Comparison of ENCODE assay signal across 24 mouse cellular contexts in genomic region chr13:19734597-19734996, GRCm38 (mm10). TPM values are rescaled to one million over a fixed set of nuclear protein-coding genes. Genes with fewer than 3 reads are reported as not detected.
"Had no signal": no experiment of that assay in that cellular context is flagged by ENCODE, and none has a peak within 500 bp of the region (broad histone marks: within the 10 kb centered on the region; RNA-seq: fewer than 3 reads in every experiment).

No protein-coding gene starts in this region.

- DNase-seq: liver, postnatal 0 days; lung, adult 2 months; lung, postnatal 14 days; lung, postnatal 36 days; right cerebral cortex, postnatal 25 days; thymus, adult 2 months; thymus, postnatal 36 days had no signal

- H3K9ac ChIP-seq: liver, embryonic 15.5 days; liver, postnatal 0 days; lung, embryonic 15.5 days; midbrain, embryonic 13.5 days; midbrain, embryonic 15.5 days; neural tube, embryonic 12.5 days; stomach, embryonic 15.5 days had no signal

- H3K27me3 ChIP-seq: liver, embryonic 15.5 days; lung, embryonic 15.5 days; megakaryocyte, embryonic 14.5 days; midbrain, embryonic 13.5 days; midbrain, embryonic 15.5 days; neural tube, embryonic 12.5 days; stomach, embryonic 15.5 days had no signal

- H3K4me3 ChIP-seq: liver, embryonic 15.5 days; lung, embryonic 15.5 days; midbrain, embryonic 13.5 days; midbrain, embryonic 15.5 days; neural tube, embryonic 12.5 days; stomach, embryonic 15.5 days had no signal

- H3K27ac ChIP-seq: liver, embryonic 15.5 days; lung, embryonic 15.5 days; macrophage; midbrain, embryonic 13.5 days; midbrain, embryonic 15.5 days; neural tube, embryonic 12.5 days; stomach, embryonic 15.5 days; stomach, postnatal 0 days had no signal

- H3K9me3 ChIP-seq: liver, embryonic 15.5 days; lung, embryonic 15.5 days; megakaryocyte, embryonic 14.5 days; midbrain, embryonic 13.5 days; midbrain, embryonic 15.5 days; neural tube, embryonic 12.5 days; stomach, embryonic 15.5 days had no signal

- ATAC-seq: liver, postnatal 0 days; lung, postnatal 0 days; midbrain, embryonic 13.5 days; midbrain, embryonic 15.5 days had no signal

- H3K4me2 ChIP-seq: liver, embryonic 15.5 days; lung, embryonic 15.5 days; midbrain, embryonic 11.5 days; midbrain, embryonic 13.5 days; midbrain, embryonic 15.5 days; neural tube, embryonic 12.5 days; stomach, embryonic 15.5 days had no signal

- H3K4me1 ChIP-seq: liver, embryonic 15.5 days; lung, embryonic 15.5 days; megakaryocyte, embryonic 14.5 days; midbrain, embryonic 13.5 days; midbrain, embryonic 15.5 days; neural tube, embryonic 12.5 days; stomach, embryonic 15.5 days had no signal

- H3K36me3 ChIP-seq: liver, embryonic 15.5 days; lung, embryonic 15.5 days; midbrain, embryonic 13.5 days; midbrain, embryonic 15.5 days; neural tube, embryonic 12.5 days; stomach, embryonic 15.5 days had no signal

RNA-seq across cellular contexts. Expression of gene Nme8, which starts 37.0 kb away (rescaled TPM):
- total RNA-seq: megakaryocyte progenitor cell, adult 5-6 weeks; midbrain, postnatal 0 days; monocyte, adult 5-6 weeks; neutrophil, adult 5-6 weeks had no signal
- polyA plus RNA-seq: liver, embryonic 15.5 days; liver, postnatal 0 days; lung, adult 2 months; lung, embryonic 15.5 days; macrophage; midbrain, embryonic 11.5 days; midbrain, embryonic 13.5 days; neural tube, embryonic 12.5 days; neural tube, embryonic 14.5 days; spleen, adult 2 months; stomach, embryonic 15.5 days; stomach, postnatal 0 days; thymus, adult 2 months had no signal
